8 mouse cellular contexts compared by ENCODE assay signal in genomic region chr1:82282992-82283611, GRCm38 (mm10). TPM values are rescaled to one million over a fixed set of nuclear protein-coding genes. Genes with fewer than 3 reads are reported as not detected.
DNase-seq lines count a peak whose midpoint lies in the region; ATAC-seq and TF ChIP-seq lines count a peak whose summit lies in the region.

No protein-coding gene starts in this region.

- H3K79me3 ChIP-seq in C2C12 (ENCODE audit: low read depth): peaks cover 94% of the 10 kb centered on the region

- H3K4me2 ChIP-seq in heart, embryonic 13.5 days: peak overlapping the region; percentile 72
- peak overlapping the region; percentile 88 for H3K4me2 ChIP-seq in liver, embryonic 13.5 days
- H3K4me2 ChIP-seq in stomach, embryonic 14.5 days (replicated peaks; ENCODE audit: low read depth, low read length): peak overlapping the region; percentile 88

- no peaks in the 10 kb centered on the region for H3K27me3 ChIP-seq in C2C12 (ENCODE audit: control insufficient read depth, insufficient read depth, insufficient read length)
- peaks cover 10% of the 10 kb centered on the region for H3K27me3 ChIP-seq in heart, embryonic 13.5 days (replicated peaks)
- peaks cover 36% of the 10 kb centered on the region for H3K27me3 ChIP-seq in liver, embryonic 13.5 days
- H3K27me3 ChIP-seq in stomach, embryonic 14.5 days (ENCODE audit: control insufficient read depth, insufficient read depth, low read length): no peaks in the 10 kb centered on the region

- H3K9ac ChIP-seq in heart, embryonic 13.5 days: peak overlapping the region; percentile 95
- peak overlapping the region; percentile 80 for H3K9ac ChIP-seq in liver, embryonic 13.5 days
- H3K9ac ChIP-seq in stomach, embryonic 14.5 days (replicated peaks; ENCODE audit: low read depth, low read length): peak overlapping the region; percentile 50

- no peaks in the 10 kb centered on the region for H3K9me3 ChIP-seq in heart, embryonic 13.5 days
- H3K9me3 ChIP-seq in liver, embryonic 13.5 days (replicated peaks): no peaks in the 10 kb centered on the region
- H3K9me3 ChIP-seq in stomach, embryonic 14.5 days (ENCODE audit: control insufficient read depth, low read depth, low read length): no peaks in the 10 kb centered on the region

- TF ChIP-seq CTCF in C2C12 (IDR thresholded peaks at IDR 0.05; ENCODE audit: control insufficient read depth, insufficient read depth, insufficient read length): no peak

- peak overlapping the region; percentile 74 for H3K4me3 ChIP-seq in C2C12 (ENCODE audit: insufficient read depth, poor library complexity, severe bottlenecking)
- peak overlapping the region; percentile 59 for H3K4me3 ChIP-seq in brown adipose tissue, adult 24 weeks (ENCODE audit: insufficient read depth, low read depth, low read length)
- peak overlapping the region; percentile 80 for H3K4me3 ChIP-seq in heart, embryonic 13.5 days
- H3K4me3 ChIP-seq in liver, embryonic 13.5 days (replicated peaks): peak overlapping the region; percentile 66
- peak overlapping the region; percentile 70 for H3K4me3 ChIP-seq in stomach, embryonic 14.5 days (ENCODE audit: low read depth, low read length)

- H3ac ChIP-seq in C2C12 (ENCODE audit: control insufficient read depth, insufficient read length, low read depth): peak overlapping the region; percentile 80

- ATAC-seq in erythroid progenitor cell, adult 5-6 weeks (replicated peaks; ENCODE audit: low FRiP score, poor library complexity, severe bottlenecking): peak; percentile 72
- ATAC-seq in heart, embryonic 13.5 days (ENCODE audit: extremely low read depth, insufficient number of reproducible peaks, low FRiP score, low TSS enrichment): peak; percentile 94
- ATAC-seq in liver, embryonic 13.5 days (ENCODE audit: low read depth): peak; percentile 98
- peak; percentile 99 for ATAC-seq in stomach, embryonic 14.5 days (ENCODE audit: insufficient number of reproducible peaks, insufficient read depth, low FRiP score, low read depth)

- H3K27ac ChIP-seq in brown adipose tissue, adult 24 weeks (replicated peaks; ENCODE audit: low read depth, low read length): peak overlapping the region; percentile 88
- peak overlapping the region; percentile 95 for H3K27ac ChIP-seq in heart, embryonic 13.5 days (replicated peaks)
- peak overlapping the region; percentile 75 for H3K27ac ChIP-seq in liver, embryonic 13.5 days
- H3K27ac ChIP-seq in stomach, embryonic 14.5 days (ENCODE audit: low read length): peak overlapping the region; percentile 95

- under 1% methylated on average over 35 of the region's 35 CpGs for WGBS in heart, embryonic 13.5 days
- WGBS in liver, embryonic 13.5 days (ENCODE audit: insufficient replicate concordance): 1% methylated on average over 32 of the region's 35 CpGs
- WGBS in stomach, embryonic 14.5 days: under 1% methylated on average over 33 of the region's 35 CpGs

- H3K36me3 ChIP-seq in C2C12 (ENCODE audit: control insufficient read depth, insufficient read depth): peaks cover 66% of the 10 kb centered on the region
- peaks cover 21% of the 10 kb centered on the region for H3K36me3 ChIP-seq in heart, embryonic 13.5 days
- peaks cover 5% of the 10 kb centered on the region; the same call in 1 of the 2 replicates for H3K36me3 ChIP-seq in liver, embryonic 13.5 days
- peaks cover 6% of the 10 kb centered on the region for H3K36me3 ChIP-seq in stomach, embryonic 14.5 days (ENCODE audit: control insufficient read depth, insufficient read depth, low read length)

- H3K4me1 ChIP-seq in brown adipose tissue, adult 24 weeks (ENCODE audit: control insufficient read depth, insufficient read depth, insufficient read length, low read length): peaks cover 6% of the 10 kb centered on the region
- H3K4me1 ChIP-seq in heart, embryonic 13.5 days: peaks cover 42% of the 10 kb centered on the region
- H3K4me1 ChIP-seq in liver, embryonic 13.5 days (replicated peaks): peaks cover 19% of the 10 kb centered on the region
- peaks cover 12% of the 10 kb centered on the region; the same call in 1 of the 2 replicates for H3K4me1 ChIP-seq in stomach, embryonic 14.5 days (ENCODE audit: control insufficient read depth, insufficient read depth, low read length)

- peaks cover 100% of the 10 kb centered on the region for H3K79me2 ChIP-seq in C2C12 (ENCODE audit: control insufficient read depth, insufficient read depth)

- DNase-seq in kidney, postnatal 10 days: peak; percentile 93
- peak; percentile 75 for DNase-seq in liver, embryonic 13.5 days
- DNase-seq in natural killer cell, adult 2 months (ENCODE audit: low spot score in 2 of 2): peak; percentile 51 to 74

TF ChIP-seq in C2C12, 6 proteins besides CTCF, POLR2A, EP300 and RAD21:
- peak; percentile 54 for TF ChIP-seq USF1 (IDR thresholded peaks at IDR 0.05; ENCODE audit: low read depth)
- no peak for TF ChIP-seq MYOD1 (IDR thresholded peaks at IDR 0.05; ENCODE audit: control insufficient read depth, insufficient read length, low read depth)

RNA-seq across cellular contexts. Expression of gene Irs1, which starts 8.1 kb away (rescaled TPM):
- 4.6 TPM for polyA plus RNA-seq in C2C12 (2012; fragmentation: generic; extraction: Trizol)
- 10.1 and 11.7 TPM in 2 replicates for polyA plus RNA-seq in brown adipose tissue, adult 24 weeks (2012; ENCODE audit: insufficient read depth, insufficient read length, missing spikeins)
- 0.84 TPM in 1 of 2 replicates, not detected in the other for total RNA-seq in erythroid progenitor cell, adult 5-6 weeks (2015; ENCODE audit: low replicate concordance)
- total RNA-seq in erythroid progenitor cell, adult 5-6 weeks (2017; ENCODE audit: low replicate concordance): 0.26 TPM in 1 of 2 replicates, not detected in the other
- 9.3 and 9.5 TPM in 2 replicates for polyA plus RNA-seq in heart, embryonic 13.5 days (2015; fragmentation: Nextera tagmentation; extraction: Ambion mirVana)
- polyA plus RNA-seq in liver, embryonic 13.5 days (2015; fragmentation: Nextera tagmentation; extraction: Ambion mirVana): 0.75 and 0.96 TPM in 2 replicates
- polyA plus RNA-seq in stomach, embryonic 14.5 days (2014; fragmentation: Nextera tagmentation; extraction: Ambion mirVana): 6.7 TPM in 2 replicates

RNA-seq across cellular contexts. Expression of gene Rhbdd1, which starts 33.1 kb away (rescaled TPM):
- 12.6 TPM for polyA plus RNA-seq in C2C12 (2012; fragmentation: generic; extraction: Trizol)
- polyA plus RNA-seq in brown adipose tissue, adult 24 weeks (2012; ENCODE audit: insufficient read depth, insufficient read length, missing spikeins): 8.2 and 11.5 TPM in 2 replicates
- total RNA-seq in erythroid progenitor cell, adult 5-6 weeks (2015; ENCODE audit: low replicate concordance): 12.2 and 13.0 TPM in 2 replicates
- total RNA-seq in erythroid progenitor cell, adult 5-6 weeks (2017; ENCODE audit: low replicate concordance): 7.1 and 9.8 TPM in 2 replicates
- polyA plus RNA-seq in heart, embryonic 13.5 days (2015; fragmentation: Nextera tagmentation; extraction: Ambion mirVana): 8.7 and 9.7 TPM in 2 replicates
- 8.6 and 10.3 TPM in 2 replicates for polyA plus RNA-seq in liver, embryonic 13.5 days (2015; fragmentation: Nextera tagmentation; extraction: Ambion mirVana)
- 6.2 and 6.6 TPM in 2 replicates for polyA plus RNA-seq in stomach, embryonic 14.5 days (2014; fragmentation: Nextera tagmentation; extraction: Ambion mirVana)

RNA-seq across cellular contexts. Expression of gene Gm9747, which starts 50.2 kb away (rescaled TPM):
- polyA plus RNA-seq in C2C12 (2012; fragmentation: generic; extraction: Trizol): 3.8 TPM
- polyA plus RNA-seq in brown adipose tissue, adult 24 weeks (2012; ENCODE audit: insufficient read depth, insufficient read length, missing spikeins): not detected in 2 replicates
- total RNA-seq in erythroid progenitor cell, adult 5-6 weeks (2015; ENCODE audit: low replicate concordance): not detected in 2 replicates
- not detected in 2 replicates for total RNA-seq in erythroid progenitor cell, adult 5-6 weeks (2017; ENCODE audit: low replicate concordance)
- polyA plus RNA-seq in heart, embryonic 13.5 days (2015; fragmentation: Nextera tagmentation; extraction: Ambion mirVana): 33.4 and 34.4 TPM in 2 replicates
- polyA plus RNA-seq in liver, embryonic 13.5 days (2015; fragmentation: Nextera tagmentation; extraction: Ambion mirVana): 2.6 and 3.3 TPM in 2 replicates
- polyA plus RNA-seq in stomach, embryonic 14.5 days (2014; fragmentation: Nextera tagmentation; extraction: Ambion mirVana): 20.3 and 22.5 TPM in 2 replicates

Comparison
In these comparisons a context has a peak if more than half of its experiments do, and no peak if none do; other contexts are left out.
1. Peak in every context shown above with its lines: DNase-seq, ATAC-seq, H3K4me3 ChIP-seq and H3K27ac ChIP-seq.